Mouse (Mus musculus): ENCODE results near the gene Madcam1. TPM values are rescaled to one million over a fixed set of nuclear protein-coding genes. Genes with fewer than 3 reads are reported as not detected.

The Madcam1 gene
- polyA plus RNA-seq, 1 experiment from 2014 or later = 1.4 TPM

GRCm38 (mm10) chr10:79691986-79692548 lies 27.7 kb downstream of the Madcam1 start:
- DNase-seq (ENCODE audit: low spot score) (no peak), ATAC-seq (replicated peaks; ENCODE audit: low FRiP score) (no peak)
- Histone ChIP-seq H3K4me1 (replicated peaks; ENCODE audit: control insufficient read depth, insufficient read depth, low read length) (peaks cover 8% of the 10 kb centered on the region), H3K36me3 (ENCODE audit: control insufficient read depth, insufficient read depth, low read length) (peaks cover 18% of the 10 kb centered on the region), H3K9me3 (ENCODE audit: control insufficient read depth, low read length) (no peaks in the 10 kb centered on the region), H3K27me3 (replicated peaks; ENCODE audit: control insufficient read depth, insufficient read depth, low read length) (no peaks in the 10 kb centered on the region), H3K4me3 (ENCODE audit: low read depth, low read length) (no peak overlapping the region), H3K9ac (ENCODE audit: low read depth, low read length) (no peak overlapping the region), H3K4me2 (no peak overlapping the region), H3K27ac (ENCODE audit: low read depth, low read length) (no peak overlapping the region)
- WGBS = 84% methylated on average over 2 of the region's 2 CpGs

GRCm38 (mm10) chr10:79693580-79694378 lies 29.4 kb downstream of the Madcam1 start:
- 70% methylated on average over 12 of the region's 12 CpGs for WGBS
- no peak overlapping the region for H3K4me2 ChIP-seq
- H3K4me3 ChIP-seq (ENCODE audit: low read depth, low read length) = no peak overlapping the region
- H3K4me1 ChIP-seq (replicated peaks; ENCODE audit: control insufficient read depth, insufficient read depth, low read length) = peaks cover 8% of the 10 kb centered on the region
- DNase-seq (ENCODE audit: low spot score) (no peak), ATAC-seq (replicated peaks; ENCODE audit: low FRiP score) (no peak)
- peaks cover 6% of the 10 kb centered on the region; the same call in 1 of the 2 replicates for H3K36me3 ChIP-seq (ENCODE audit: control insufficient read depth, insufficient read depth, low read length)
- H3K9ac ChIP-seq (ENCODE audit: low read depth, low read length) = no peak overlapping the region
- H3K27me3 ChIP-seq (replicated peaks; ENCODE audit: control insufficient read depth, insufficient read depth, low read length) = no peaks in the 10 kb centered on the region
- H3K9me3 ChIP-seq (ENCODE audit: control insufficient read depth, low read length) = no peaks in the 10 kb centered on the region
- no peak overlapping the region for H3K27ac ChIP-seq (ENCODE audit: low read depth, low read length)

- H3K4me1 ChIP-seq (replicated peaks; ENCODE audit: control insufficient read depth, insufficient read depth, low read length) = peaks cover 8% of the 10 kb centered on the region
- DNase-seq (ENCODE audit: low spot score) (no peak), ATAC-seq (replicated peaks; ENCODE audit: low FRiP score) (no peak)
- H3K9me3 ChIP-seq (ENCODE audit: control insufficient read depth, low read length) = no peaks in the 10 kb centered on the region
- H3K4me2 ChIP-seq = no peak overlapping the region
- H3K27ac ChIP-seq (ENCODE audit: low read depth, low read length) = no peak overlapping the region
- no peaks in the 10 kb centered on the region for H3K27me3 ChIP-seq (replicated peaks; ENCODE audit: control insufficient read depth, insufficient read depth, low read length)
- no peak overlapping the region for H3K9ac ChIP-seq (ENCODE audit: low read depth, low read length)
- peaks cover under 1% of the 10 kb centered on the region; the same call in 1 of the 2 replicates for H3K36me3 ChIP-seq (ENCODE audit: control insufficient read depth, insufficient read depth, low read length)
- WGBS = 75% methylated on average over 6 of the region's 6 CpGs
- H3K4me3 ChIP-seq (ENCODE audit: low read depth, low read length) = no peak overlapping the region
Measured at GRCm38 (mm10) chr10:79694379-79694655, 30.0 kb downstream of the Madcam1 start.

- no peaks in the 10 kb centered on the region for H3K36me3 ChIP-seq (ENCODE audit: control insufficient read depth, insufficient read depth, low read length)
- H3K27me3 ChIP-seq (replicated peaks; ENCODE audit: control insufficient read depth, insufficient read depth, low read length) = no peaks in the 10 kb centered on the region
- H3K4me2 ChIP-seq = no peak overlapping the region
- peak; percentile 54 for ATAC-seq (replicated peaks; ENCODE audit: low FRiP score)
- no peak overlapping the region for H3K27ac ChIP-seq (ENCODE audit: low read depth, low read length)
- WGBS = 63% methylated on average over 13 of the region's 13 CpGs
- DNase-seq (ENCODE audit: low spot score) = peak; percentile 67
- H3K9ac ChIP-seq (ENCODE audit: low read depth, low read length) = no peak overlapping the region
- H3K4me1 ChIP-seq (replicated peaks; ENCODE audit: control insufficient read depth, insufficient read depth, low read length) = peaks cover 8% of the 10 kb centered on the region
- no peaks in the 10 kb centered on the region for H3K9me3 ChIP-seq (ENCODE audit: control insufficient read depth, low read length)
- no peak overlapping the region for H3K4me3 ChIP-seq (ENCODE audit: low read depth, low read length)
Measured at GRCm38 (mm10) chr10:79695231-79696128, 31.1 kb downstream of the Madcam1 start.

GRCm38 (mm10) chr10:79696129-79696651 lies 31.8 kb downstream of the Madcam1 start:
- no peak overlapping the region for H3K4me3 ChIP-seq (ENCODE audit: low read depth, low read length)
- H3K4me1 ChIP-seq (replicated peaks; ENCODE audit: control insufficient read depth, insufficient read depth, low read length) = peaks cover 12% of the 10 kb centered on the region
- 65% methylated on average over 9 of the region's 9 CpGs for WGBS
- H3K9ac ChIP-seq (ENCODE audit: low read depth, low read length) = no peak overlapping the region
- no peak for DNase-seq (ENCODE audit: low spot score)
- H3K27ac ChIP-seq (ENCODE audit: low read depth, low read length) = no peak overlapping the region
- H3K27me3 ChIP-seq (replicated peaks; ENCODE audit: control insufficient read depth, insufficient read depth, low read length) = no peaks in the 10 kb centered on the region
- H3K4me2 ChIP-seq = no peak overlapping the region
- H3K9me3 ChIP-seq (ENCODE audit: control insufficient read depth, low read length) = no peaks in the 10 kb centered on the region
- no peak for ATAC-seq (replicated peaks; ENCODE audit: low FRiP score)
- no peaks in the 10 kb centered on the region for H3K36me3 ChIP-seq (ENCODE audit: control insufficient read depth, insufficient read depth, low read length)

- H3K4me3 ChIP-seq (ENCODE audit: low read depth, low read length) = no peak overlapping the region
- 56% methylated on average over 6 of the region's 6 CpGs for WGBS
- peaks cover 18% of the 10 kb centered on the region for H3K4me1 ChIP-seq (replicated peaks; ENCODE audit: control insufficient read depth, insufficient read depth, low read length)
- ATAC-seq (replicated peaks; ENCODE audit: low FRiP score) = no peak
- no peak overlapping the region for H3K4me2 ChIP-seq
- no peaks in the 10 kb centered on the region for H3K27me3 ChIP-seq (replicated peaks; ENCODE audit: control insufficient read depth, insufficient read depth, low read length)
- H3K9me3 ChIP-seq (ENCODE audit: control insufficient read depth, low read length) = no peaks in the 10 kb centered on the region
- DNase-seq (ENCODE audit: low spot score) = no peak
- no peak overlapping the region for H3K27ac ChIP-seq (ENCODE audit: low read depth, low read length)
- H3K36me3 ChIP-seq (ENCODE audit: control insufficient read depth, insufficient read depth, low read length) = no peaks in the 10 kb centered on the region
- H3K9ac ChIP-seq (ENCODE audit: low read depth, low read length) = no peak overlapping the region
Measured at GRCm38 (mm10) chr10:79697916-79698315, 33.6 kb downstream of the Madcam1 start.

- Histone ChIP-seq H3K9ac (ENCODE audit: low read depth, low read length) (no peak overlapping the region), H3K4me3 (ENCODE audit: low read depth, low read length) (no peak overlapping the region), H3K27ac (ENCODE audit: low read depth, low read length) (no peak overlapping the region), H3K4me2 (no peak overlapping the region), H3K4me1 (replicated peaks; ENCODE audit: control insufficient read depth, insufficient read depth, low read length) (peaks cover 18% of the 10 kb centered on the region), H3K36me3 (ENCODE audit: control insufficient read depth, insufficient read depth, low read length) (no peaks in the 10 kb centered on the region), H3K9me3 (ENCODE audit: control insufficient read depth, low read length) (no peaks in the 10 kb centered on the region), H3K27me3 (replicated peaks; ENCODE audit: control insufficient read depth, insufficient read depth, low read length) (no peaks in the 10 kb centered on the region)
- DNase-seq (ENCODE audit: low spot score) (no peak), ATAC-seq (replicated peaks; ENCODE audit: low FRiP score) (no peak)
- 90% methylated on average over 6 of the region's 6 CpGs for WGBS
Measured at GRCm38 (mm10) chr10:79698459-79698858, 34.1 kb downstream of the Madcam1 start.

GRCm38 (mm10) chr10:79700676-79701075 lies 36.3 kb downstream of the Madcam1 start:
- Histone ChIP-seq H3K4me2 (no peak overlapping the region), H3K27ac (ENCODE audit: low read depth, low read length) (peak overlapping the region; percentile 23), H3K27me3 (replicated peaks; ENCODE audit: control insufficient read depth, insufficient read depth, low read length) (no peaks in the 10 kb centered on the region), H3K36me3 (ENCODE audit: control insufficient read depth, insufficient read depth, low read length) (no peaks in the 10 kb centered on the region), H3K4me3 (ENCODE audit: low read depth, low read length) (no peak overlapping the region), H3K9ac (ENCODE audit: low read depth, low read length) (no peak overlapping the region), H3K4me1 (replicated peaks; ENCODE audit: control insufficient read depth, insufficient read depth, low read length) (peaks cover 21% of the 10 kb centered on the region), H3K9me3 (ENCODE audit: control insufficient read depth, low read length) (no peaks in the 10 kb centered on the region)
- WGBS = 37% methylated on average over 7 of the region's 7 CpGs
- DNase-seq (ENCODE audit: low spot score) (no peak), ATAC-seq (replicated peaks; ENCODE audit: low FRiP score) (no peak)

All from liver, embryonic 11.5 days (tissue).